Mouse (Mus musculus): ENCODE measurements at regions not wholly inside any gene's neighbourhood (a gene's known extent, or its start where the extent isn't known, plus 50 kb on each side); places are given as distances from the start of the nearest gene placed in this dataset.

GRCm38 (mm10) chr11:114177281-114177680 lies 110.4 kb upstream of the Sdk2 start:
- H3K4me2 ChIP-seq, result no peak overlapping the region
- WGBS, result 81% methylated on average over 1 of the region's 1 CpGs
- no peak overlapping the region for H3K27ac ChIP-seq (ENCODE audit: low read depth)
- no peak overlapping the region for H3K4me3 ChIP-seq (ENCODE audit: low read depth, low read length)
- no peaks in the 10 kb centered on the region for H3K9me3 ChIP-seq (ENCODE audit: low read depth, low read length)
- DNase-seq (no peak), ATAC-seq (ENCODE audit: insufficient read depth) (no peak)
- H3K9ac ChIP-seq, result no peak overlapping the region
- no peaks in the 10 kb centered on the region for H3K4me1 ChIP-seq (ENCODE audit: insufficient read depth)
- H3K27me3 ChIP-seq (ENCODE audit: insufficient read depth, low read length), result no peaks in the 10 kb centered on the region; the same call in 1 of the 2 replicates
- H3K36me3 ChIP-seq (ENCODE audit: insufficient read depth), result no peaks in the 10 kb centered on the region
- TF ChIP-seq CTCF (IDR thresholded peaks at IDR 0.05; ENCODE audit: low read depth), result no peak

- H3K36me3 ChIP-seq (ENCODE audit: insufficient read depth), result no peaks in the 10 kb centered on the region
- H3K4me3 ChIP-seq (ENCODE audit: low read depth, low read length), result no peak overlapping the region
- WGBS, result 46% methylated on average over 4 of the region's 4 CpGs
- no peaks in the 10 kb centered on the region; the same call in 1 of the 2 replicates for H3K27me3 ChIP-seq (ENCODE audit: insufficient read depth, low read length)
- H3K9me3 ChIP-seq (ENCODE audit: low read depth, low read length), result no peaks in the 10 kb centered on the region
- H3K4me1 ChIP-seq (ENCODE audit: insufficient read depth), result no peaks in the 10 kb centered on the region
- H3K27ac ChIP-seq (ENCODE audit: low read depth), result no peak overlapping the region
- H3K9ac ChIP-seq, result no peak overlapping the region
- TF ChIP-seq CTCF (IDR thresholded peaks at IDR 0.05; ENCODE audit: low read depth), result no peak
- DNase-seq (peak; percentile 24), ATAC-seq (ENCODE audit: insufficient read depth) (no peak)
- H3K4me2 ChIP-seq, result no peak overlapping the region
Measured at GRCm38 (mm10) chr11:114176671-114177212, 109.9 kb upstream of the Sdk2 start.

- H3K27me3 ChIP-seq (ENCODE audit: insufficient read depth, low read length), result no peaks in the 10 kb centered on the region; the same call in 1 of the 2 replicates
- no peak for DNase-seq
Measured at GRCm38 (mm10) chr11:114175437-114176131, 108.7 kb upstream of the Sdk2 start.

GRCm38 (mm10) chr11:114174871-114175270 lies 108.0 kb upstream of the Sdk2 start:
- DNase-seq, result no peak
- ATAC-seq (ENCODE audit: insufficient read depth), result no peak
- Histone ChIP-seq H3K9me3 (ENCODE audit: low read depth, low read length) (no peaks in the 10 kb centered on the region), H3K36me3 (ENCODE audit: insufficient read depth) (no peaks in the 10 kb centered on the region), H3K9ac (no peak overlapping the region), H3K4me1 (ENCODE audit: insufficient read depth) (no peaks in the 10 kb centered on the region), H3K4me3 (ENCODE audit: low read depth, low read length) (no peak overlapping the region), H3K4me2 (no peak overlapping the region), H3K27me3 (ENCODE audit: insufficient read depth, low read length) (no peaks in the 10 kb centered on the region), H3K27ac (ENCODE audit: low read depth) (no peak overlapping the region)
- 85% methylated on average over 4 of the region's 4 CpGs for WGBS
- TF ChIP-seq CTCF (IDR thresholded peaks at IDR 0.05; ENCODE audit: low read depth), result no peak

More at GRCm38 (mm10) chr11:114175437-114176131, 108.7 kb upstream of the Sdk2 start:
- Histone ChIP-seq H3K36me3 (ENCODE audit: insufficient read depth) (no peaks in the 10 kb centered on the region), H3K4me2 (no peak overlapping the region), H3K9me3 (ENCODE audit: low read depth, low read length) (no peaks in the 10 kb centered on the region), H3K4me1 (ENCODE audit: insufficient read depth) (no peaks in the 10 kb centered on the region), H3K27ac (ENCODE audit: low read depth) (no peak overlapping the region), H3K4me3 (ENCODE audit: low read depth, low read length) (no peak overlapping the region), H3K9ac (no peak overlapping the region)
- no peak for ATAC-seq (ENCODE audit: insufficient read depth)
- no peak for TF ChIP-seq CTCF (IDR thresholded peaks at IDR 0.05; ENCODE audit: low read depth)
- 30% methylated on average over 23 of the region's 23 CpGs for WGBS

DNA sequence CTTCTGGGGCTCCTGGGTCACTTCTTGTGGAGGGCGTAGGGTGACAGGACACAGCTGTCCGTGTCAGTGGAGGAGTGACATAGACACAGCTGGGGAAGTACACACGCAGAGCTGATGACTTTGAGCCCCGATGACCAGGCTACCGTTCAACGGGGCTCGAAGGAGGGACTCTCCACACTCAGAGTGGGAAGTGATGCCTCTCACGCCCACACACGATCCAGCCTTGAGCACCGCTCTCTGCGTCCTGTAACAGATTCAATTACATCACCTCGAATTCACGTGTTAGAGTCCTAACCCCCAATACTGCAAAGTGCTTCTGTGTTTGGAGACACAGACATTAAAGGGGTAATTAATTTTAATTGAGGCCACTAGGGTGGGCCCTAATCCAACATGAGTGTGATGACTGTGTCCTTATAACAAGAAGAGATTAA lies 101.4 kb upstream of the Sdk2 start:
- H3K4me3 ChIP-seq (ENCODE audit: low read depth, low read length), result no peak overlapping the region
- H3K9me3 ChIP-seq (ENCODE audit: low read depth, low read length), result no peaks in the 10 kb centered on the region
- ATAC-seq (ENCODE audit: insufficient read depth) (no peak), DNase-seq (peak; percentile 34)
- peaks cover 3% of the 10 kb centered on the region; the same call in 1 of the 2 replicates for H3K4me1 ChIP-seq (ENCODE audit: insufficient read depth)
- H3K4me2 ChIP-seq, result no peak overlapping the region
- no peaks in the 10 kb centered on the region for H3K36me3 ChIP-seq (ENCODE audit: insufficient read depth)
- WGBS, result 30% methylated on average over 13 of the region's 13 CpGs
- TF ChIP-seq CTCF (IDR thresholded peaks at IDR 0.05; ENCODE audit: low read depth), result no peak
- H3K9ac ChIP-seq, result no peak overlapping the region
- H3K27me3 ChIP-seq (ENCODE audit: insufficient read depth, low read length), result 0 out of 2 replicates have a peak, but pooled peaks cover 7% of the 10 kb centered on the region
- H3K27ac ChIP-seq (ENCODE audit: low read depth), result no peak overlapping the region

DNA sequence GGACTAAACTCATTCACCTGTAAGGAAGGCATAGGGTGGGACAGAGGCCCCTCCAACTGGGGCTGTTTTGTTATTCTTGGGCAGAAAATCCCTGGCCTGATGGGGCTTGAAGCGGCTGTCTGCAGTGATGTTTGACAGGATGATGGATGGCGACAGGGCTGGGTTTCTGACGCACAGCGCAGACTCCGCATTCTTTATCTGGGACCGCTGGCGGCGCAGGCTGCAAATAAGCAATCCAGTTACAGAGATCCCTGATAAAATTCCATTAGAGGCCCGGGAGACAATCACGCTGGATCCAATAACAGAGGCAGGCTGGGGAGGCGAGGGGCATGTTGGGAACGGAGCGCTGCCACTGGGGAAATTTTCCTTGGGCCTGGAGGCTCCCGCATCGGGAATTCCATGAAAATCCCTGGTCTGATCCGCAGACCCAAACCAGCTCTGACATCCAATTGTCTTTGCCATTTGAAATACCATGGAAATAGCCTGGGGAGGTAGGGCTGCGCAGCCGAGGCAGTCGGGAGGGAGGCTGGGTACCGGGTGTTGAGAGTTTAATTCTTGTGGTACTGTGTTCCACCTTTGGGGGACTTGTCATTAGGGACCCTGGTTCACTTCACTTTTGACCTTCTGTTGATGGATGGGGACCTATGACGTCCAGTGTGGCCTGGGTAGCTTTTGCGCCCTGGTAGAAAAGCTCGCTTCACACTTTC lies 99.0 kb upstream of the Sdk2 start:
- no peaks in the 10 kb centered on the region for H3K36me3 ChIP-seq (ENCODE audit: insufficient read depth)
- peaks cover 3% of the 10 kb centered on the region; the same call in 1 of the 2 replicates for H3K4me1 ChIP-seq (ENCODE audit: insufficient read depth)
- no peaks in the 10 kb centered on the region for H3K9me3 ChIP-seq (ENCODE audit: low read depth, low read length)
- 0 out of 2 replicates have a peak, but pooled peaks cover 7% of the 10 kb centered on the region for H3K27me3 ChIP-seq (ENCODE audit: insufficient read depth, low read length)
- no peak for TF ChIP-seq CTCF (IDR thresholded peaks at IDR 0.05; ENCODE audit: low read depth)
- no peak overlapping the region for H3K4me3 ChIP-seq (ENCODE audit: low read depth, low read length)
- peak overlapping the region; percentile 47 for H3K4me2 ChIP-seq
- ATAC-seq (ENCODE audit: insufficient read depth), result peak; percentile 49; the same call in 1 of the 2 replicates
- WGBS, result 10% methylated on average over 23 of the region's 23 CpGs
- peak; percentile 68 for DNase-seq
- H3K27ac ChIP-seq (ENCODE audit: low read depth), result no peak overlapping the region
- H3K9ac ChIP-seq, result no peak overlapping the region; the same call in 1 of the 2 replicates

DNA sequence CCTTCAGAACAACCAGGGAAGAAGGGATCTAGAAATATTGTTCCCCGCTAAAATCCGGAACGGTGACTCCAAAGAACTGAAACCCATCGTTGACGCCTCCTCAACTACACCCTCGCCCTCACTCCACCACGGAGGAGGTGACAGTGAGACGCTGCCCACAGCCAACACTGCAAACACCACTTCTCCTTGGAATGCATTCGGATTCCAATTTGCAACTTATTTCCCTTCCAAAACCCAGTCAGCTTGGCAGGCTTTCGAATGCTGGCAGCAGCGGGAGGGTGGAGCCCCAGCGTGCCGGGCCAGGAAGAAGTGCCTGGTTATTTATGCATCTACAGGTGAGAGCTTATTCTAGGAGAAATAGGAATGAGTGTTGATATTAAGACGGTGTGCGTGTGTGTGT lies 85.9 kb upstream of the Sdk2 start:
- no peak for ATAC-seq (ENCODE audit: insufficient read depth)
- Histone ChIP-seq H3K4me2 (no peak overlapping the region), H3K27me3 (ENCODE audit: insufficient read depth, low read length) (no peaks in the 10 kb centered on the region), H3K4me1 (ENCODE audit: insufficient read depth) (no peaks in the 10 kb centered on the region), H3K36me3 (ENCODE audit: insufficient read depth) (no peaks in the 10 kb centered on the region), H3K9me3 (ENCODE audit: low read depth, low read length) (no peaks in the 10 kb centered on the region), H3K27ac (ENCODE audit: low read depth) (no peak overlapping the region), H3K4me3 (ENCODE audit: low read depth, low read length) (no peak overlapping the region), H3K9ac (no peak overlapping the region)
- WGBS, result 58% methylated on average over 15 of the region's 15 CpGs
- peak; percentile 41 for DNase-seq
- TF ChIP-seq CTCF (IDR thresholded peaks at IDR 0.05; ENCODE audit: low read depth), result no peak

All from lung, embryonic 14.5 days (tissue).